ENCODE assay signal across 18 mouse cellular contexts in the genomic region with DNA sequence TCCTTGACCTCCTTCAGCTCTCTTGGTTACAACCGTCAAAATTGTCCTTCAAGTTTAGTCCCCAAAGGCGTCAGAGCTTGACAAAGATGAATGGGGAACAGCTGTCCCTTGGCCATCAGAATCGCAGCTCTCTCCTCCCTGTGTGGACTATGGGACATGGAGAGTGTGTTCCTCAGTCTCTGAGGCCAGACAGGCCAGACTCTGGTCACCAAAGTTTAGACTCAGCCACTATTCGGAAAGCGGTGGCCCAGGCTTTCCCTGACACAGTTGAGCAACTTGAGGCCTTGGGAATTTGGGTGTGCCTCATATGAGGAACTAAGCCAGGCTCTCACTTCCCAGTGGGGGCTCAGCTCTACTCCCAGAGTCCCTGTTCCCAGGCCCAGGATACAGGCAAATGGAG.
DNase-seq lines count a peak whose midpoint lies in the region; ATAC-seq and TF ChIP-seq lines count a peak whose summit lies in the region.
"Had no signal": no experiment of that assay in that cellular context is flagged by ENCODE, and none has a peak within 500 bp of the region (broad histone marks: within the 10 kb centered on the region; RNA-seq: fewer than 3 reads in every experiment).

No protein-coding gene starts in this region.

- H3K79me3 ChIP-seq in C2C12 (ENCODE audit: low read depth), result peaks cover 13% of the 10 kb centered on the region

- H3K27me3 ChIP-seq in C2C12 (ENCODE audit: control insufficient read depth, insufficient read depth, insufficient read length), result no peaks in the 10 kb centered on the region
- H3K27me3 ChIP-seq: embryonic facial prominence, embryonic 12.5 days; hindbrain, embryonic 15.5 days; intestine, embryonic 15.5 days; limb, embryonic 15.5 days; liver, embryonic 15.5 days had no signal

- no peak overlapping the region for H3ac ChIP-seq in C2C12 (ENCODE audit: control insufficient read depth, insufficient read length, low read depth)

- TF ChIP-seq CTCF in C2C12 (IDR thresholded peaks at IDR 0.05; ENCODE audit: control insufficient read depth, insufficient read depth, insufficient read length), result no peak

- H3K4me3 ChIP-seq in C2C12 (ENCODE audit: insufficient read depth, poor library complexity, severe bottlenecking), result no peak overlapping the region
- H3K4me3 ChIP-seq in brown adipose tissue, adult 24 weeks (ENCODE audit: insufficient read depth, low read depth, low read length), result no peak overlapping the region
- H3K4me3 ChIP-seq: embryonic facial prominence, embryonic 12.5 days; hindbrain, embryonic 15.5 days; intestine, embryonic 15.5 days; limb, embryonic 15.5 days; liver, embryonic 15.5 days had no signal

- peak; percentile 59 for DNase-seq in gastrocnemius, adult 18-20 months (ENCODE audit: low spot score)
- DNase-seq in gastrocnemius, postnatal 14 days, result no peak
- peak; percentile 34 to 52 for DNase-seq in heart, postnatal 36 days
- no peak for DNase-seq in thymus, postnatal 14 days
- DNase-seq: B cell, adult 2 months; cerebellum, adult 9-11 months; lung, postnatal 10 days; retina, postnatal 1 day had no signal

- peaks cover 12% of the 10 kb centered on the region; the same call in 1 of the 2 replicates for H3K4me1 ChIP-seq in brown adipose tissue, adult 24 weeks (ENCODE audit: control insufficient read depth, insufficient read depth, insufficient read length, low read length)
- H3K4me1 ChIP-seq: hindbrain, embryonic 15.5 days had no signal

- H3K79me2 ChIP-seq in C2C12 (ENCODE audit: control insufficient read depth, insufficient read depth), result peaks cover 68% of the 10 kb centered on the region

- peaks cover 2% of the 10 kb centered on the region for H3K36me3 ChIP-seq in C2C12 (ENCODE audit: control insufficient read depth, insufficient read depth)
- H3K36me3 ChIP-seq: embryonic facial prominence, embryonic 12.5 days; hindbrain, embryonic 15.5 days; intestine, embryonic 15.5 days; limb, embryonic 15.5 days; liver, embryonic 15.5 days had no signal

- H3K27ac ChIP-seq in brown adipose tissue, adult 24 weeks (replicated peaks; ENCODE audit: low read depth, low read length), result peak overlapping the region; percentile 32; the same call in 1 of the 2 replicates
- H3K27ac ChIP-seq: embryonic facial prominence, embryonic 12.5 days; hindbrain, embryonic 15.5 days; limb, embryonic 15.5 days; liver, embryonic 15.5 days; stomach, postnatal 0 days had no signal

- ATAC-seq in erythroblast, adult 5-6 weeks (replicated peaks; ENCODE audit: low FRiP score, poor library complexity, severe bottlenecking), result no peak
- ATAC-seq: forebrain, embryonic 14.5 days; intestine, embryonic 15.5 days had no signal

- intact Hi-C loops in gastrocnemius, postnatal 14 days (cut with DNase I; ENCODE audit: low total_unique reads), result no loop called here
- intact Hi-C loops in heart, postnatal 36 days (cut with DNase I), result no loop called here

TF ChIP-seq in C2C12, 6 proteins besides CTCF, POLR2A, EP300 and RAD21:
- TF ChIP-seq CEBPB (IDR thresholded peaks at IDR 0.05; ENCODE audit: low read depth), result no peak
- peak; percentile 78 for TF ChIP-seq MYOD1 (IDR thresholded peaks at IDR 0.05; ENCODE audit: control insufficient read depth, insufficient read length, low read depth)

Comparison
In these comparisons a context has a peak if more than half of its experiments do, and no peak if none do; other contexts are left out.
1. DNase-seq: peak in gastrocnemius, adult 18-20 months (single experiment) and heart, postnatal 36 days (2 of 2); none in gastrocnemius, postnatal 14 days (single experiment) and thymus, postnatal 14 days (single experiment).